Comparison of ENCODE assay signal across 8 mouse cellular contexts in the genomic region with DNA sequence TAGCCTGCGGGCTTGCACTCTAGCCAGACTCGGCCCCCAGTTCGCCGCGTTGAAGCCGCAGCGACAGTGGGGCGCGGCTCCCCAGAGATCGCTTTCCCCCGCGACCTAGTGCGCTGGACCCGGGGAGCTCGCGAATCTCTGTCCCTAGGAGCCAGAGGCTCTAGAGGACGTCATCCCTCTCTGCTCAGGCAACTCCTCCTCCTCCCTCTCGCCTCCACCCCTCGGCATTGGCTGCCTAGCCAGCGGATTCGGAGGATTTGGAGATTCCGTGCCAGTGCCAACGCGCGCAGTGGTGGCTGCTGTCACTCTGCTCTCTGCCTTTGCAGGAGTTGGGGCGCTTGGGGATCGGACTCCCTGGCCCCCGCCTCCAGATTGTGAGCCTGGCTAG. TPM values are rescaled to one million over a fixed set of nuclear protein-coding genes. Genes with fewer than 3 reads are reported as not detected.
DNase-seq lines count a peak whose midpoint lies in the region; ATAC-seq and TF ChIP-seq lines count a peak whose summit lies in the region.

No protein-coding gene starts in this region.

- peak overlapping the region; percentile 92 for H3K4me2 ChIP-seq in stomach, postnatal 0 days (replicated peaks; ENCODE audit: low read depth)

- DNase-seq in adrenal gland, postnatal 25 days: peak; percentile 71
- DNase-seq in embryo, embryonic 11.5 days (ENCODE audit: low read depth, low spot score): peak; percentile 17
- DNase-seq in heart, adult 2 months: peak; percentile 42 to 45
- DNase-seq in kidney, adult 8-10 months: peak; percentile 47 to 55
- peak; percentile 86 for DNase-seq in left cerebral cortex, postnatal 4 days
- peak; percentile 62 for DNase-seq in midbrain, embryonic 10.5 days (ENCODE audit: low spot score)
- peak; percentile 53 for DNase-seq in stomach, postnatal 0 days (ENCODE audit: low spot score)
- no peak for DNase-seq in adipocyte (ENCODE audit: low spot score)

- no peaks in the 10 kb centered on the region for H3K79me2 ChIP-seq in heart, adult 2 months (replicated peaks; ENCODE audit: control insufficient read depth, insufficient read depth, low read length)

- peak overlapping the region; percentile 10; the same call in 1 of the 2 replicates for H3K9ac ChIP-seq in heart, adult 2 months (ENCODE audit: low read depth, low read length)
- H3K9ac ChIP-seq in stomach, postnatal 0 days (ENCODE audit: low read length): peak overlapping the region; percentile 41

- no peaks in the 10 kb centered on the region for H3K9me3 ChIP-seq in midbrain, embryonic 10.5 days (replicated peaks)
- no peaks in the 10 kb centered on the region for H3K9me3 ChIP-seq in stomach, postnatal 0 days (ENCODE audit: control insufficient read depth, low read length)

- peaks cover 2% of the 10 kb centered on the region; the same call in 1 of the 2 replicates for H3K27me3 ChIP-seq in heart, adult 2 months (ENCODE audit: control insufficient read depth, insufficient read depth, low read length)
- peaks cover 61% of the 10 kb centered on the region for H3K27me3 ChIP-seq in midbrain, embryonic 10.5 days (ENCODE audit: low read depth, poor library complexity, severe bottlenecking)
- H3K27me3 ChIP-seq in stomach, postnatal 0 days (ENCODE audit: control insufficient read depth, insufficient read depth, low read length): no peaks in the 10 kb centered on the region

- no peaks in the 10 kb centered on the region for H3K36me3 ChIP-seq in heart, adult 2 months (ENCODE audit: control insufficient read depth, insufficient read depth, low read length)
- H3K36me3 ChIP-seq in midbrain, embryonic 10.5 days: no peaks in the 10 kb centered on the region
- H3K36me3 ChIP-seq in stomach, postnatal 0 days (ENCODE audit: control insufficient read depth, insufficient read depth, low read length): no peaks in the 10 kb centered on the region

- H3K4me3 ChIP-seq in heart, adult 2 months: peak overlapping the region; percentile 47
- peak overlapping the region; percentile 71 for H3K4me3 ChIP-seq in midbrain, embryonic 10.5 days
- peak overlapping the region; percentile 51 for H3K4me3 ChIP-seq in stomach, postnatal 0 days (ENCODE audit: low read depth, low read length)

- no peaks in the 10 kb centered on the region for H3K4me1 ChIP-seq in heart, adult 2 months (ENCODE audit: control insufficient read depth, insufficient read depth, low read length)
- H3K4me1 ChIP-seq in midbrain, embryonic 10.5 days: peaks cover 23% of the 10 kb centered on the region
- no peaks in the 10 kb centered on the region; the same call in 1 of the 2 replicates for H3K4me1 ChIP-seq in stomach, postnatal 0 days (replicated peaks; ENCODE audit: control insufficient read depth, insufficient read depth)

- no peak for TF ChIP-seq POLR2A in heart, adult 2 months (IDR thresholded peaks at IDR 0.05; ENCODE audit: insufficient read depth, low read depth, low read length)

- no peak for TF ChIP-seq EP300 in heart, adult 2 months (IDR thresholded peaks at IDR 0.05; ENCODE audit: insufficient read depth, low read depth, low read length)
- no peak for TF ChIP-seq EP300 in stomach, postnatal 0 days (optimal IDR thresholded peaks at IDR 0.05)

- WGBS in heart, adult 2 months: 1% methylated on average over 28 of the region's 28 CpGs
- WGBS in midbrain, embryonic 10.5 days: under 1% methylated on average over 28 of the region's 28 CpGs
- 1% methylated on average over 28 of the region's 28 CpGs for WGBS in stomach, postnatal 0 days

- peak; percentile 62 for ATAC-seq in stomach, postnatal 0 days (ENCODE audit: low FRiP score, low TSS enrichment)

- no peak for TF ChIP-seq CTCF in heart, adult 2 months (IDR thresholded peaks at IDR 0.05)
- no peak for TF ChIP-seq CTCF in stomach, postnatal 0 days (IDR thresholded peaks at IDR 0.05; ENCODE audit: low read depth)

- H3K27ac ChIP-seq in heart, adult 2 months: no peak overlapping the region
- peak overlapping the region; percentile 58; the same call in 1 of the 2 replicates for H3K27ac ChIP-seq in midbrain, embryonic 10.5 days (replicated peaks)
- H3K27ac ChIP-seq in stomach, postnatal 0 days (replicated peaks): no peak overlapping the region

- intact Hi-C loops in heart, adult 2 months (cut with DNase I): no loop called here
- intact Hi-C loops in left cerebral cortex, postnatal 4 days (cut with DNase I): no loop called here

RNA-seq across cellular contexts. Expression of gene Epb41l3, which starts 0.7 kb away (rescaled TPM):
- total RNA-seq in adrenal gland, postnatal 25 days (2021): 12.0 and 16.3 TPM in 2 replicates
- 10 to 100 TPM; 13.5 TPM for total RNA-seq in heart, adult 2 months (2021)
- polyA plus RNA-seq in heart, adult 2 months (2012; rRNA removed): 3.0 and 6.4 TPM in 2 replicates
- total RNA-seq in left cerebral cortex, postnatal 4 days (2021): 10 to 100 TPM; 80.3 to 94.5 TPM
- polyA plus RNA-seq in midbrain, embryonic 10.5 days (2016; fragmentation: Nextera tagmentation; extraction: Ambion mirVana): 51.0 and 62.6 TPM in 2 replicates
- 15.8 and 16.6 TPM in 2 replicates for polyA plus RNA-seq in stomach, postnatal 0 days (2015; fragmentation: Nextera tagmentation; extraction: Ambion mirVana)
